Mouse (Mus musculus) spleen, adult 2 months (tissue): ENCODE data around the gene Slc41a2.

Experiments
- CTCF ChIP-seq: fragments of 200-500 bp; IDR thresholded peaks from 2 replicates; pipeline ENCODE4 v1.5.1; 2011; ENCODE audit warnings: mild to moderate bottlenecking, inconsistent platforms; ENCODE audit not compliant: insufficient read depth, insufficient read length, insufficient replicate concordance; ENCODE audit errors: extremely low read depth
- POLR2A ChIP-seq: fragments of 200-500 bp; IDR thresholded peaks from 2 replicates; pipeline ENCODE4 v1.6.1; 2011; ENCODE audit warnings: low read depth, low read length, inconsistent platforms

GRCm38 (mm10) chr10:83202906-83203702 is 134.6 kb downstream of the Slc41a2 start:
- TF ChIP-seq CTCF (no peak), POLR2A (no peak)
